Mouse (Mus musculus) MN1 (cell line): ENCODE results near the gene Man1c1.
A peak's percentile ranks its signal among the peaks of the same experiment; 100 is the strongest.

Experiments used
- DNase-seq: peaks from one replicate; pipeline ENCODE4 v3.0.0-alpha.2; 2016; ENCODE audit warnings: low spot score

Gene Man1c1

GRCm38 (mm10) chr4:134579212-134579611, 124.9 kb downstream of the Man1c1 start:
- DNase-seq = peak; percentile 68

- peak; percentile 81 for DNase-seq
Observed at GRCm38 (mm10) chr4:134578407-134578806, 125.7 kb downstream of the Man1c1 start.

GRCm38 (mm10) chr4:134577281-134577680, 126.8 kb downstream of the Man1c1 start:
- DNase-seq = no peak

GRCm38 (mm10) chr4:134575486-134575885, 128.6 kb downstream of the Man1c1 start:
- DNase-seq = no peak

GRCm38 (mm10) chr4:134572449-134573300, 131.4 kb downstream of the Man1c1 start:
- no peak for DNase-seq

- DNase-seq = no peak
Observed at GRCm38 (mm10) chr4:134570704-134571451, 133.2 kb downstream of the Man1c1 start.

- no peak for DNase-seq
Observed at GRCm38 (mm10) chr4:134569831-134570230, 134.3 kb downstream of the Man1c1 start.

- no peak for DNase-seq
Observed at GRCm38 (mm10) chr4:134569205-134569604, 134.9 kb downstream of the Man1c1 start.

GRCm38 (mm10) chr4:134567377-134568226, 136.5 kb downstream of the Man1c1 start:
- DNase-seq = no peak

GRCm38 (mm10) chr4:134564093-134564492, 140.0 kb downstream of the Man1c1 start:
- no peak for DNase-seq

GRCm38 (mm10) chr4:134563624-134564023, 140.5 kb downstream of the Man1c1 start:
- no peak for DNase-seq

- no peak for DNase-seq
Observed at GRCm38 (mm10) chr4:134562014-134562413, 142.1 kb downstream of the Man1c1 start.

GRCm38 (mm10) chr4:134560699-134561098, 143.4 kb downstream of the Man1c1 start:
- DNase-seq = no peak

- peak; percentile 52 for DNase-seq
Observed at GRCm38 (mm10) chr4:134559154-134559553, 144.9 kb downstream of the Man1c1 start.

GRCm38 (mm10) chr4:134558570-134559113, 145.4 kb downstream of the Man1c1 start:
- DNase-seq = no peak

- DNase-seq = no peak
Observed at GRCm38 (mm10) chr4:134557626-134558249, 146.4 kb downstream of the Man1c1 start.

GRCm38 (mm10) chr4:134555956-134556580, 148.0 kb downstream of the Man1c1 start:
- no peak for DNase-seq

GRCm38 (mm10) chr4:134553631-134554030, 150.5 kb downstream of the Man1c1 start:
- no peak for DNase-seq

GRCm38 (mm10) chr4:134551494-134552316, 152.4 kb downstream of the Man1c1 start, which contains the start of gene Selenon:
Gene Selenon, minus strand, starts transcription at chr4:134552166.
- DNase-seq = peak; percentile 72

- no peak for DNase-seq
Observed at GRCm38 (mm10) chr4:134549899-134550298, 154.2 kb downstream of the Man1c1 start.
